Mouse (Mus musculus) kidney, adult 11 months (tissue): ENCODE results near the gene Il18bp.

Source experiments
- DNase-seq: peaks from one replicate; pipeline ENCODE4 v3.0.0; 2022

Gene Il18bp

GRCm38 (mm10) chr7:102000921-102001630 is 17.4 kb downstream of the Il18bp start:
- no peak for DNase-seq

GRCm38 (mm10) chr7:102000296-102000695 is 18.2 kb downstream of the Il18bp start:
- DNase-seq, result no peak

GRCm38 (mm10) chr7:101999461-102000151 is 18.9 kb downstream of the Il18bp start:
- peak; percentile 49 for DNase-seq

- DNase-seq, result peak; percentile 82
Measured at GRCm38 (mm10) chr7:101998194-101998927, 20.1 kb downstream of the Il18bp start.

- no peak for DNase-seq
Measured at GRCm38 (mm10) chr7:101994241-101994640, 24.2 kb downstream of the Il18bp start.

- peak; percentile 32 for DNase-seq
Measured at GRCm38 (mm10) chr7:101985081-101985480, 33.4 kb downstream of the Il18bp start.

- DNase-seq, result peak; percentile 73
Measured at GRCm38 (mm10) chr7:101982735-101983134, 35.8 kb downstream of the Il18bp start.

GRCm38 (mm10) chr7:101974505-101974904 is 44.0 kb downstream of the Il18bp start:
- DNase-seq, result no peak

GRCm38 (mm10) chr7:101973730-101974129 is 44.8 kb downstream of the Il18bp start:
- no peak for DNase-seq

GRCm38 (mm10) chr7:101971721-101972120 is 46.8 kb downstream of the Il18bp start:
- no peak for DNase-seq

GRCm38 (mm10) chr7:101970821-101971461 is 47.5 kb downstream of the Il18bp start:
- DNase-seq, result peak; percentile 80

- DNase-seq, result peak; percentile 92
Measured at GRCm38 (mm10) chr7:101970429-101970775, 48.1 kb downstream of the Il18bp start.

GRCm38 (mm10) chr7:101969694-101970428 is 48.6 kb downstream of the Il18bp start:
- DNase-seq, result peak; percentile 87

GRCm38 (mm10) chr7:101968751-101969150 is 49.7 kb downstream of the Il18bp start:
- DNase-seq, result no peak

- DNase-seq, result no peak
Measured at GRCm38 (mm10) chr7:101967256-101967655, 51.2 kb downstream of the Il18bp start.

- DNase-seq, result no peak
Measured at GRCm38 (mm10) chr7:101965606-101966005, 52.9 kb downstream of the Il18bp start.
